ENCODE assay signal across 14 mouse cellular contexts in the genomic region with DNA sequence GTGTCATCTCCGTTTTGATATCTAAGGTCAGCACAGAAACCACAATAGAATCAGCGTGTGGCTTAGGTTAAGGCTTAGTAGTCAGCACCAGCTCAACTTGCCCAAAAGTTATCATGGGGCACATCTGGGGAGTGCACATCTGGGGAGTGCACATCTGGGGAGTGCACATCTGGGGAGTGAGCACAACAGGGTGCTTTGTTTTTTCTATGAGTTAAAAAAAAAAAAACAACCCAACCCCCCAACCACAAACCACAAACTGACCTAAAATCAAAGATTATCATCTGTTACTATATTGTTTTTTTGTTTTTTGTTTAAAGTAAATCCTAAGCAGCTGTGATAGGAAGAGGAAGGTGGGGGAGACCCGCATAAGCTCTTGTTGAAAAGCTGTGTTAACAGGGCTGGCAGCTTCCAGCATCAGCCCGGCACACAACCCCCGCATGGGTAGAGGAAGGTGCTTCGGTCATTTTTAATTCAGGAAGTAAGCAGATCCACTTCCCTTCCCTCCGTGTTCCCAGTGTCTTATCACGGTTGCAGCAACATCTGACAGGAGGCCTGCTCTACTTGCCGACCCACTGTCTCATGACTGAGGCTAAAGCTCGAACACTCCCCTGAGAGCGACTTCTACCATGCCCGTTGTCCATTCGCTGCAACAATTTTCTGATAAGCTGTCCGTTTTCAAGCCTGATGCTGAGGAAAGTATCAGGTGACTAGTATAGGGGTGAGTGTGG. TPM values are rescaled to one million over a fixed set of nuclear protein-coding genes. Genes with fewer than 3 reads are reported as not detected.
A peak's percentile ranks its signal among the peaks of the same experiment; 100 is the strongest.
DNase-seq lines count a peak whose midpoint lies in the region; ATAC-seq lines count a peak whose summit lies in the region.
"Had no signal": no experiment of that assay in that cellular context is flagged by ENCODE, and none has a peak within 500 bp of the region (broad histone marks: within the 10 kb centered on the region; RNA-seq: fewer than 3 reads in every experiment).

No protein-coding gene starts in this region.

- no peaks in the 10 kb centered on the region for H3K9me3 ChIP-seq in liver, embryonic 16.5 days (replicated peaks; ENCODE audit: control insufficient read depth, low read length)
- H3K9me3 ChIP-seq: midbrain, embryonic 10.5 days had no signal

- 13% methylated on average over 14 of the region's 14 CpGs for WGBS in liver, embryonic 16.5 days (ENCODE audit: insufficient replicate concordance)

- peak; percentile 90 for ATAC-seq in granulocyte monocyte progenitor cell, adult 5-6 weeks (replicated peaks; ENCODE audit: poor library complexity, severe bottlenecking)
- peak; percentile 64 for ATAC-seq in liver, embryonic 16.5 days (ENCODE audit: low read depth)

- peak; percentile 22 for DNase-seq in 3T3-L1 (ENCODE audit: low read depth, low spot score)
- DNase-seq in 416B (ENCODE audit: low read depth) = peak; percentile 81
- DNase-seq in testis, postnatal 14 days (ENCODE audit: low spot score) = no peak
- DNase-seq in spleen, postnatal 4 days (ENCODE audit: low spot score in 2 of 2) = no peak
- no peak for DNase-seq in left cerebral cortex, postnatal 25 days (ENCODE audit: low spot score in 2 of 2)
- no peak for DNase-seq in gastrocnemius, postnatal 25 days
- DNase-seq: adrenal gland, postnatal 25 days; cerebellum, adult 18-20 months; kidney, adult 8-10 months; lung, adult 18-20 months; retina, postnatal 1 day had no signal

- H3K4me3 ChIP-seq in liver, embryonic 16.5 days (ENCODE audit: low read depth, low read length) = no peak overlapping the region
- H3K4me3 ChIP-seq: midbrain, embryonic 10.5 days had no signal

- no peak overlapping the region for H3K27ac ChIP-seq in liver, embryonic 16.5 days (ENCODE audit: low read length)
- H3K27ac ChIP-seq: midbrain, embryonic 10.5 days had no signal

- H3K9ac ChIP-seq in liver, embryonic 16.5 days (ENCODE audit: low read depth, low read length) = no peak overlapping the region

- H3K36me3 ChIP-seq in liver, embryonic 16.5 days (ENCODE audit: control insufficient read depth, insufficient read depth) = peaks cover 3% of the 10 kb centered on the region; the same call in 1 of the 2 replicates

- no peaks in the 10 kb centered on the region for H3K27me3 ChIP-seq in liver, embryonic 16.5 days (ENCODE audit: control insufficient read depth, insufficient read depth, low read depth, low read length)

- intact Hi-C loops in left cerebral cortex, postnatal 25 days (cut with DNase I) = no loop called here

- H3K4me2 ChIP-seq in liver, embryonic 16.5 days (ENCODE audit: low read depth, low read length) = no peak overlapping the region

- H3K4me1 ChIP-seq in liver, embryonic 16.5 days (ENCODE audit: control insufficient read depth, low read depth, low read length) = peaks cover 10% of the 10 kb centered on the region

RNA-seq across cellular contexts. Expression of gene Asah2, which starts 30.5 kb away (rescaled TPM):
- total RNA-seq in granulocyte monocyte progenitor cell, adult 5-6 weeks (2014; fragmentation: Nextera tagmentation) = 6.0 and 6.1 TPM in 2 replicates
- 8.0 and 8.1 TPM in 2 replicates for total RNA-seq in granulocyte monocyte progenitor cell, adult 5-6 weeks (2017)
- 0.53 and 0.58 TPM in 2 replicates for polyA plus RNA-seq in liver, embryonic 16.5 days (2015; fragmentation: Nextera tagmentation; extraction: Ambion mirVana)
- total RNA-seq in left cerebral cortex, postnatal 25 days (2021) = 1 to 10 TPM; 7.2 to 7.3 TPM
- 1 to 10 TPM; 5.9 to 6.4 TPM for total RNA-seq in gastrocnemius, postnatal 25 days (2021)

Comparison
In these comparisons a context has a peak if more than half of its experiments do, and no peak if none do; other contexts are left out.
1. DNase-seq: peak in 3T3-L1 (single experiment) and 416B (single experiment); none in testis, postnatal 14 days (single experiment), spleen, postnatal 4 days (0 of 2), left cerebral cortex, postnatal 25 days (0 of 2) and gastrocnemius, postnatal 25 days (single experiment).